Mouse (Mus musculus): Measurements from ENCODE around the gene Gm17949. TPM values are rescaled to one million over a fixed set of nuclear protein-coding genes. Genes with fewer than 3 reads are reported as not detected.

The Gm17949 gene
- polyA plus RNA-seq, 1 experiment from 2014 or later: 0.37 TPM

DNA sequence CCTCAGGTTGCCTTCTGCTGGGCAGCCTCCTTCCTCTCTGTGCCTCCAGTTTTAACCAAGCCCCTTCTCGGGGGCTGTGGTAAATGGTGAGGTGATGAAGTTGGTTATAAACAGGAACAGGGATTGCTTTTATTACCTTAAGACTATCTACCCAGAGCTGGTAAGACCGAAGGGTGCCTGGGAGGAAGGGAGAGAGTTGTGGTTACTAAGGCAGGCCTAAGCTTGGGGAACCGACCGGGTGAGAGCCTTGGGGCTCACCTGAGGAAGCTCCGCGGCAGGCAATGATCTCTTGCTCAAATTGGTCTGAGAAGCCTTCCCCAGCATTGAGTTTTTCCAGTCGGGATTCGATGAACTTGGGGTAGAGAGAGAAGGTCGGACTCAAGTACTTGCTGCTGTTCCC, 59.0 kb downstream of the Gm17949 start:
- H3K36me3 ChIP-seq (ENCODE audit: control insufficient read depth, insufficient read depth, low read length): no peaks in the 10 kb centered on the region
- no peak overlapping the region for H3K27ac ChIP-seq (ENCODE audit: low read length)
- peak overlapping the region; percentile 33 for H3K4me2 ChIP-seq (ENCODE audit: low read depth, low read length)
- ATAC-seq: peak; percentile 40
- 14% methylated on average over 9 of the region's 9 CpGs for WGBS
- no peak overlapping the region for H3K9ac ChIP-seq (ENCODE audit: low read depth, low read length)
- H3K27me3 ChIP-seq (replicated peaks; ENCODE audit: control insufficient read depth, insufficient read depth, low read length): no peaks in the 10 kb centered on the region
- H3K9me3 ChIP-seq (ENCODE audit: control insufficient read depth, low read length): no peaks in the 10 kb centered on the region
- H3K4me1 ChIP-seq (ENCODE audit: control insufficient read depth, insufficient read depth, low read length): 0 out of 2 replicates have a peak, but pooled peaks cover 7% of the 10 kb centered on the region
- H3K4me3 ChIP-seq (ENCODE audit: low read length): 0 out of 2 replicates have a peak overlapping the region, but pooled peaks have one; percentile 1

DNA sequence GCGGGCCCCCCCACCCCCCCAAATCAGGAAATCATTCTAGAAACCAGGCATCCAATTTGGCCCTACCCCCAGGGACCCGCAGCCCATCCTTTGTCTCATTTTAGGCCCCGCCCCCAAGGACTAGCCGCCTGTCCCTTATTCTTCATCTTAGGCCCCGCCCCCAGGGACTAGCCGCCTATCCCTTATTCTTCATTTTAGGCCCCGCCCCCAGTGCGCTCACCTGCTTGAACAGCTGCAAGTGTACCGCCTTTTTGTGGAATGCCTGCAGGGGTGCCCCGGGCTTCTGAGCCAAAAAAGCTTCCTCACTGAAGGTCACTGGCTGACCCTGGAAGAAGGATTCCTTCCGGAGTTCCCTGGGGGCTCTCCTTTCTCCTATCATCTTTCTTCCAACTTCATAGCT, 59.4 kb downstream of the Gm17949 start:
- Histone ChIP-seq H3K36me3 (ENCODE audit: control insufficient read depth, insufficient read depth, low read length) (no peaks in the 10 kb centered on the region), H3K9me3 (ENCODE audit: control insufficient read depth, low read length) (no peaks in the 10 kb centered on the region), H3K4me1 (ENCODE audit: control insufficient read depth, insufficient read depth, low read length) (0 out of 2 replicates have a peak, but pooled peaks cover 7% of the 10 kb centered on the region), H3K27ac (ENCODE audit: low read length) (no peak overlapping the region), H3K27me3 (replicated peaks; ENCODE audit: control insufficient read depth, insufficient read depth, low read length) (no peaks in the 10 kb centered on the region), H3K4me2 (ENCODE audit: low read depth, low read length) (peak overlapping the region; percentile 33), H3K9ac (ENCODE audit: low read depth, low read length) (no peak overlapping the region), H3K4me3 (ENCODE audit: low read length) (0 out of 2 replicates have a peak overlapping the region, but pooled peaks have one; percentile 1)
- ATAC-seq: peak; percentile 79
- WGBS: 2% methylated on average over 10 of the region's 11 CpGs

Other genes starting within 250 kb of the Gm17949 start
- gene Dus3l, start 246.7 kb upstream of the Gm17949 start, polyA plus RNA-seq (2015; fragmentation: Nextera tagmentation; extraction: Ambion mirVana): 37.6 and 40.0 TPM in 2 replicates
- 0.84 and 1.6 TPM in 2 replicates for gene Prr22, start 241.2 kb upstream of the Gm17949 start, polyA plus RNA-seq (2015; fragmentation: Nextera tagmentation; extraction: Ambion mirVana)
- gene Rfx2, start 180.5 kb upstream of the Gm17949 start, polyA plus RNA-seq (2015; fragmentation: Nextera tagmentation; extraction: Ambion mirVana): 2.5 and 3.4 TPM in 2 replicates
- gene Acsbg2, start 137.0 kb upstream of the Gm17949 start, polyA plus RNA-seq (2015; fragmentation: Nextera tagmentation; extraction: Ambion mirVana): not detected in 2 replicates
- 0.12 and 0.17 TPM in 2 replicates for gene 1700061G19Rik, start 136.0 kb upstream of the Gm17949 start, polyA plus RNA-seq (2015; fragmentation: Nextera tagmentation; extraction: Ambion mirVana)
- 22.6 and 26.2 TPM in 2 replicates for gene Mllt1, start 76.1 kb upstream of the Gm17949 start, polyA plus RNA-seq (2015; fragmentation: Nextera tagmentation; extraction: Ambion mirVana)
- 0.65 and 0.88 TPM in 2 replicates for gene Acer1, start 29.3 kb upstream of the Gm17949 start, polyA plus RNA-seq (2015; fragmentation: Nextera tagmentation; extraction: Ambion mirVana)
- gene Clpp, start 21.2 kb upstream of the Gm17949 start, polyA plus RNA-seq (2015; fragmentation: Nextera tagmentation; extraction: Ambion mirVana): 157 and 174 TPM in 2 replicates
- 41.7 and 43.7 TPM in 2 replicates for gene Alkbh7, start 14.1 kb upstream of the Gm17949 start, polyA plus RNA-seq (2015; fragmentation: Nextera tagmentation; extraction: Ambion mirVana)
- gene Pspn, start 11.5 kb upstream of the Gm17949 start, polyA plus RNA-seq (2015; fragmentation: Nextera tagmentation; extraction: Ambion mirVana): 0.44 TPM in 1 of 2 replicates, not detected in the other
- gene Gtf2f1, start 181 bp upstream of the Gm17949 start, polyA plus RNA-seq (2015; fragmentation: Nextera tagmentation; extraction: Ambion mirVana): 57.9 and 60.9 TPM in 2 replicates
- 15.7 and 16.7 TPM in 2 replicates for gene Khsrp, start 20.1 kb downstream of the Gm17949 start, polyA plus RNA-seq (2015; fragmentation: Nextera tagmentation; extraction: Ambion mirVana)
- gene Slc25a41, start 30.2 kb downstream of the Gm17949 start, polyA plus RNA-seq (2015; fragmentation: Nextera tagmentation; extraction: Ambion mirVana): not detected in 2 replicates
- 113 TPM in 2 replicates for gene Crb3, start 47.6 kb downstream of the Gm17949 start, polyA plus RNA-seq (2015; fragmentation: Nextera tagmentation; extraction: Ambion mirVana)
- 5.7 and 6.7 TPM in 2 replicates for gene Slc25a23, start 48.4 kb downstream of the Gm17949 start, polyA plus RNA-seq (2015; fragmentation: Nextera tagmentation; extraction: Ambion mirVana)
- gene Dennd1c, start 67.0 kb downstream of the Gm17949 start, polyA plus RNA-seq (2015; fragmentation: Nextera tagmentation; extraction: Ambion mirVana): 7.4 and 8.1 TPM in 2 replicates
- gene Tubb4a, start 76.3 kb downstream of the Gm17949 start, polyA plus RNA-seq (2015; fragmentation: Nextera tagmentation; extraction: Ambion mirVana): 20.3 and 22.6 TPM in 2 replicates
- gene Tnfsf9, start 93.9 kb downstream of the Gm17949 start, polyA plus RNA-seq (2015; fragmentation: Nextera tagmentation; extraction: Ambion mirVana): 6.0 and 6.2 TPM in 2 replicates
- not detected in 2 replicates for gene Cd70, start 138.3 kb downstream of the Gm17949 start, polyA plus RNA-seq (2015; fragmentation: Nextera tagmentation; extraction: Ambion mirVana)
- gene Tnfsf14, start 182.7 kb downstream of the Gm17949 start, polyA plus RNA-seq (2015; fragmentation: Nextera tagmentation; extraction: Ambion mirVana): 0.21 and 0.43 TPM in 2 replicates
- 5.0 and 8.2 TPM in 2 replicates for gene C3, start 216.7 kb downstream of the Gm17949 start, polyA plus RNA-seq (2015; fragmentation: Nextera tagmentation; extraction: Ambion mirVana)
- 34.9 and 37.0 TPM in 2 replicates for gene Gpr108, start 237.0 kb downstream of the Gm17949 start, polyA plus RNA-seq (2015; fragmentation: Nextera tagmentation; extraction: Ambion mirVana)
- gene Trip10, start 238.0 kb downstream of the Gm17949 start, polyA plus RNA-seq (2015; fragmentation: Nextera tagmentation; extraction: Ambion mirVana): 46.9 and 47.4 TPM in 2 replicates

All from intestine, embryonic 16.5 days (tissue).